In the genomic region with DNA sequence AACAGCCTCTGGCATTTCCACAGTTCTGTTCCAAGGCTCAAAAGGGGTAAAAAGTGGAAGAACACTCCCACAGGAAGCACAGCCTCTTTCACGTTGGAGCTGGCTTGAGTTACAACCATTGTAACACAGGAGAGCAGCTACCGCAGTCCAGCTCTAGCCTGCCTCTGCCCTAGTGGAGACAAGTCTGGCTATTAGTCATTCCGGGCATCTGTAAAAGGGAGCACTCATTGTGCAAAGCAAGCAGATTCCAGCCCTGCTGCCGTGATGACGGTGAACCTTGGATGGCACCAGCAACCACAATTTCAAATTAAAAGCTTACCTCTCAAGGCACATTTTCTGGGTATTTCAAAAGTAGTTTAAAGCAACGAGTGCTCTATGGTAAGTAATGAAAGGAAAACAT, we compare ENCODE assay signal across 13 mouse cellular contexts.
DNase-seq lines count a peak whose midpoint lies in the region; ATAC-seq and TF ChIP-seq lines count a peak whose summit lies in the region.
"Had no signal": no experiment of that assay in that cellular context is flagged by ENCODE, and none has a peak within 500 bp of the region (broad histone marks: within the 10 kb centered on the region; RNA-seq: fewer than 3 reads in every experiment).

No protein-coding gene starts in this region.

- POLR2A ChIA-PET in Patski (lab: Charles Lee): no interaction called here

- no peak overlapping the region for H3K9ac ChIP-seq in hindbrain, embryonic 15.5 days
- H3K9ac ChIP-seq in neural tube, embryonic 14.5 days (replicated peaks; ENCODE audit: low read depth, low read length): no peak overlapping the region
- H3K9ac ChIP-seq: midbrain, embryonic 15.5 days had no signal

- in situ Hi-C loops in Patski (cut with MboI; ENCODE audit: low pct_unique_long_range_greater_than_20kb): no loop called here

- H3K4me1 ChIP-seq in hindbrain, embryonic 15.5 days (replicated peaks): no peaks in the 10 kb centered on the region; the same call in 1 of the 2 replicates
- no peaks in the 10 kb centered on the region for H3K4me1 ChIP-seq in hindbrain, embryonic 10.5 days (replicated peaks)
- no peaks in the 10 kb centered on the region for H3K4me1 ChIP-seq in neural tube, embryonic 14.5 days (ENCODE audit: control insufficient read depth, insufficient read depth, low read length)
- H3K4me1 ChIP-seq: midbrain, embryonic 15.5 days had no signal

- CTCF ChIA-PET in Patski (lab: Charles Lee): interaction anchor here (0.7 to 1.5 kb wide), 8 partner anchors 9 to 316 kb away, joined by 3 to 5 read pairs (median 4); no protein-coding TSS in a partner anchor

- H3K27me3 ChIP-seq in hindbrain, embryonic 15.5 days: no peaks in the 10 kb centered on the region
- no peaks in the 10 kb centered on the region for H3K27me3 ChIP-seq in hindbrain, embryonic 10.5 days (ENCODE audit: insufficient read depth, poor library complexity, severe bottlenecking)
- no peaks in the 10 kb centered on the region for H3K27me3 ChIP-seq in Patski
- no peaks in the 10 kb centered on the region for H3K27me3 ChIP-seq in neural tube, embryonic 14.5 days (ENCODE audit: control insufficient read depth, insufficient read depth, low read length)
- H3K27me3 ChIP-seq: midbrain, embryonic 15.5 days had no signal

- H3K4me3 ChIP-seq in hindbrain, embryonic 15.5 days: no peak overlapping the region
- H3K4me3 ChIP-seq in hindbrain, embryonic 10.5 days: no peak overlapping the region
- no peak overlapping the region for H3K4me3 ChIP-seq in neural tube, embryonic 14.5 days (ENCODE audit: low read depth, low read length)
- H3K4me3 ChIP-seq: midbrain, embryonic 15.5 days had no signal

- WGBS in hindbrain, embryonic 15.5 days: 36% methylated on average over 6 of the region's 6 CpGs
- WGBS in hindbrain, embryonic 10.5 days: 57% methylated on average over 6 of the region's 6 CpGs
- WGBS in neural tube, embryonic 14.5 days: 25% methylated on average over 6 of the region's 6 CpGs

- H3K36me3 ChIP-seq in hindbrain, embryonic 15.5 days: no peaks in the 10 kb centered on the region
- no peaks in the 10 kb centered on the region for H3K36me3 ChIP-seq in hindbrain, embryonic 10.5 days
- no peaks in the 10 kb centered on the region for H3K36me3 ChIP-seq in neural tube, embryonic 14.5 days (ENCODE audit: control insufficient read depth, insufficient read depth, low read length)
- H3K36me3 ChIP-seq: midbrain, embryonic 15.5 days had no signal

- ATAC-seq in hindbrain, embryonic 15.5 days (ENCODE audit: low FRiP score, low read depth): peak; percentile 57; the same call in 1 of the 2 replicates
- peak; percentile 67 for ATAC-seq in Patski
- peak; percentile 68; the same call in 1 of the 2 replicates for ATAC-seq in neural tube, embryonic 14.5 days (ENCODE audit: low read depth)
- ATAC-seq in granulocyte monocyte progenitor cell, adult 5-6 weeks (replicated peaks; ENCODE audit: poor library complexity, severe bottlenecking): no peak
- ATAC-seq: midbrain, embryonic 15.5 days had no signal

- DNase-seq in hindbrain, embryonic 10.5 days (ENCODE audit: low spot score): no peak
- no peak for DNase-seq in Patski (ENCODE audit: low read depth, low spot score)
- DNase-seq in kidney, adult 8-10 months: peak; percentile 56 to 69
- no peak for DNase-seq in ovary, adult 18-20 months (ENCODE audit: low spot score)
- no peak for DNase-seq in right cerebral cortex, postnatal 14 days
- DNase-seq: cerebellum, adult 9-11 months; layer of hippocampus, postnatal 36 days; lung, postnatal 36 days; right cerebral cortex, postnatal 25 days had no signal

- H3K27ac ChIP-seq in hindbrain, embryonic 15.5 days (replicated peaks): no peak overlapping the region
- H3K27ac ChIP-seq in hindbrain, embryonic 10.5 days: no peak overlapping the region
- H3K27ac ChIP-seq in neural tube, embryonic 14.5 days (ENCODE audit: low read depth, low read length): 0 out of 2 replicates have a peak overlapping the region, but pooled peaks have one; percentile 18
- H3K27ac ChIP-seq: midbrain, embryonic 15.5 days had no signal

- no peak for TF ChIP-seq CTCF in Patski (IDR thresholded peaks at IDR 0.05)

- no peak overlapping the region for H3K4me2 ChIP-seq in hindbrain, embryonic 15.5 days
- no peak overlapping the region for H3K4me2 ChIP-seq in neural tube, embryonic 14.5 days (ENCODE audit: low read depth, low read length)
- H3K4me2 ChIP-seq: midbrain, embryonic 15.5 days had no signal

- no peaks in the 10 kb centered on the region for H3K9me3 ChIP-seq in hindbrain, embryonic 15.5 days
- no peaks in the 10 kb centered on the region for H3K9me3 ChIP-seq in hindbrain, embryonic 10.5 days
- no peaks in the 10 kb centered on the region for H3K9me3 ChIP-seq in neural tube, embryonic 14.5 days (ENCODE audit: control insufficient read depth, low read length)
- H3K9me3 ChIP-seq: midbrain, embryonic 15.5 days had no signal

Comparison
In these comparisons a context has a peak if more than half of its experiments do, and no peak if none do; other contexts are left out.
1. DNase-seq: peak in kidney, adult 8-10 months (2 of 2); none in hindbrain, embryonic 10.5 days (single experiment), Patski (single experiment), ovary, adult 18-20 months (single experiment) and right cerebral cortex, postnatal 14 days (single experiment).